Mouse (Mus musculus) cerebellum, adult 2 months (tissue): ENCODE measurements around the gene Zfp811.

Experiments used
- CTCF ChIP-seq: fragments of 200-500 bp; IDR thresholded peaks from 2 replicates; pipeline ENCODE4 v1.5.1; 2011; ENCODE audit warnings: low read depth, mild to moderate bottlenecking, control low read depth, low read length, moderate library complexity, borderline replicate concordance; ENCODE audit not compliant: insufficient read depth
- POLR2A ChIP-seq: fragments of 200-500 bp; IDR thresholded peaks from 2 replicates; pipeline ENCODE4 v1.6.1; 2011; ENCODE audit warnings: low read length, control low read depth, borderline replicate concordance; ENCODE audit not compliant: insufficient read depth

- TF ChIP-seq POLR2A, result no peak
- TF ChIP-seq CTCF, result no peak
Measured at GRCm38 (mm10) chr17:32841388-32841787, 31.7 kb upstream of the Zfp811 start.
